Mouse (Mus musculus) kidney, embryonic 15.5 days (tissue): ENCODE measurements at regions not wholly inside any gene's neighbourhood (a gene's known extent, or its start where the extent isn't known, plus 50 kb on each side); places are given as distances from the start of the nearest gene placed in this dataset.

Experiments used
- ATAC-seq: fragments of 200-750 bp; cut with Nextera tagmentation; replicated peaks from 2 replicates; pipeline ENCODE4 v1.8.0; 2017; ENCODE audit warnings: moderate TSS enrichment; ENCODE audit not compliant: low FRiP score
- H3K27ac ChIP-seq: fragments of 300-500 bp; sonication (generic); 2 replicates; pipeline ENCODE4 v1.5.1; 2015; ENCODE audit warnings: mild to moderate bottlenecking, inconsistent platforms
- H3K27me3 ChIP-seq: fragments of 300-500 bp; sonication (generic); 2 replicates; pipeline ENCODE4 v1.6.1; 2015; ENCODE audit warnings: inconsistent platforms
- H3K36me3 ChIP-seq: fragments of 300-500 bp; sonication (generic); 2 replicates; pipeline ENCODE4 v1.6.1; 2015; ENCODE audit warnings: inconsistent platforms
- H3K4me1 ChIP-seq: fragments of 300-500 bp; sonication (generic); 2 replicates; pipeline ENCODE4 v1.6.1; 2015; ENCODE audit warnings: inconsistent platforms
- H3K4me2 ChIP-seq: fragments of 300-500 bp; sonication (generic); 2 replicates; pipeline ENCODE4 v1.6.1; 2015; ENCODE audit warnings: moderate library complexity, mild to moderate bottlenecking, inconsistent platforms
- H3K4me3 ChIP-seq: fragments of 300-500 bp; sonication (generic); replicated peaks from 2 replicates; pipeline ENCODE4 v1.5.1; 2015; ENCODE audit warnings: mild to moderate bottlenecking, inconsistent platforms
- H3K9ac ChIP-seq: fragments of 300-500 bp; sonication (generic); 2 replicates; pipeline ENCODE4 v1.6.1; 2015; ENCODE audit warnings: mild to moderate bottlenecking, inconsistent platforms
- H3K9me3 ChIP-seq: fragments of 300-500 bp; sonication (generic); replicated peaks from 2 replicates; pipeline ENCODE4 v1.6.1; 2016; ENCODE audit warnings: inconsistent platforms
- WGBS: fragments of 180-500 bp; shearing (Covaris S2); methylation state at CpG from one replicate; pipeline ENCODE4 v1.1.7; 2015; ENCODE audit warnings: mixed read lengths; 5-methylcytosine and 5-hydroxymethylcytosine counted together

- Histone ChIP-seq H3K4me3 (no peak overlapping the region), H3K9me3 (no peaks in the 10 kb centered on the region), H3K27me3 (no peaks in the 10 kb centered on the region), H3K4me2 (no peak overlapping the region), H3K9ac (no peak overlapping the region), H3K27ac (peak overlapping the region; percentile 24; the same call in 1 of the 2 replicates), H3K4me1 (0 out of 2 replicates have a peak, but pooled peaks cover 3% of the 10 kb centered on the region), H3K36me3 (no peaks in the 10 kb centered on the region)
- WGBS, result 67% methylated on average over 9 of the region's 9 CpGs
- ATAC-seq, result no peak
Measured at GRCm38 (mm10) chr8:126797571-126798334, 147.9 kb downstream of the Tomm20 start.

- Histone ChIP-seq H3K4me1 (peaks cover 15% of the 10 kb centered on the region), H3K27me3 (no peaks in the 10 kb centered on the region), H3K4me2 (no peak overlapping the region), H3K9ac (no peak overlapping the region), H3K27ac (no peak overlapping the region), H3K4me3 (no peak overlapping the region), H3K36me3 (no peaks in the 10 kb centered on the region), H3K9me3 (no peaks in the 10 kb centered on the region)
- no peak for ATAC-seq
- 69% methylated on average over 3 of the region's 3 CpGs for WGBS
Measured at GRCm38 (mm10) chr8:126793657-126794056, 152.0 kb downstream of the Tomm20 start.

GRCm38 (mm10) chr8:126791069-126791468, 154.6 kb downstream of the Tomm20 start:
- 0 out of 2 replicates have a peak, but pooled peaks cover 1% of the 10 kb centered on the region for H3K9me3 ChIP-seq
- ATAC-seq, result no peak
- no peaks in the 10 kb centered on the region for H3K27me3 ChIP-seq
- H3K36me3 ChIP-seq, result no peaks in the 10 kb centered on the region
- no peak overlapping the region for H3K4me2 ChIP-seq
- WGBS, result 59% methylated on average over 4 of the region's 4 CpGs
- H3K27ac ChIP-seq, result no peak overlapping the region
- H3K4me3 ChIP-seq, result no peak overlapping the region
- no peak overlapping the region for H3K9ac ChIP-seq
- peaks cover 23% of the 10 kb centered on the region for H3K4me1 ChIP-seq

GRCm38 (mm10) chr8:126790214-126790613, 155.4 kb downstream of the Tomm20 start:
- Histone ChIP-seq H3K9me3 (0 out of 2 replicates have a peak, but pooled peaks cover 7% of the 10 kb centered on the region), H3K4me2 (no peak overlapping the region), H3K27me3 (no peaks in the 10 kb centered on the region), H3K27ac (no peak overlapping the region), H3K4me1 (peaks cover 23% of the 10 kb centered on the region), H3K36me3 (no peaks in the 10 kb centered on the region), H3K4me3 (no peak overlapping the region), H3K9ac (no peak overlapping the region)
- ATAC-seq, result no peak
- 89% methylated on average over 9 of the region's 9 CpGs for WGBS

- 14% methylated on average over 4 of the region's 4 CpGs for WGBS
Measured at GRCm38 (mm10) chr8:126789076-126789475, 156.6 kb downstream of the Tomm20 start.

GRCm38 (mm10) chr8:126788669-126789068, 157.0 kb downstream of the Tomm20 start:
- no peak overlapping the region for H3K4me3 ChIP-seq
- 0 out of 2 replicates have a peak, but pooled peaks cover 7% of the 10 kb centered on the region for H3K9me3 ChIP-seq
- no peaks in the 10 kb centered on the region for H3K27me3 ChIP-seq
- H3K27ac ChIP-seq, result peak overlapping the region; percentile 86
- peaks cover 25% of the 10 kb centered on the region for H3K4me1 ChIP-seq
- ATAC-seq, result peak; percentile 69
- no peak overlapping the region for H3K9ac ChIP-seq
- WGBS, result 12% methylated on average over 4 of the region's 4 CpGs
- no peaks in the 10 kb centered on the region for H3K36me3 ChIP-seq
- no peak overlapping the region for H3K4me2 ChIP-seq

More at GRCm38 (mm10) chr8:126789076-126789475, 156.6 kb downstream of the Tomm20 start:
- Histone ChIP-seq H3K4me3 (no peak overlapping the region), H3K36me3 (no peaks in the 10 kb centered on the region), H3K9ac (no peak overlapping the region), H3K27ac (peak overlapping the region; percentile 86), H3K27me3 (no peaks in the 10 kb centered on the region), H3K4me2 (no peak overlapping the region), H3K4me1 (peaks cover 23% of the 10 kb centered on the region), H3K9me3 (0 out of 2 replicates have a peak, but pooled peaks cover 7% of the 10 kb centered on the region)
- ATAC-seq, result no peak

- no peak overlapping the region for H3K27ac ChIP-seq
- H3K9ac ChIP-seq, result no peak overlapping the region
- no peak overlapping the region for H3K4me3 ChIP-seq
- H3K4me2 ChIP-seq, result no peak overlapping the region
- no peak for ATAC-seq
- 0 out of 2 replicates have a peak, but pooled peaks cover 7% of the 10 kb centered on the region for H3K9me3 ChIP-seq
- 66% methylated on average over 8 of the region's 8 CpGs for WGBS
- H3K4me1 ChIP-seq, result peaks cover 25% of the 10 kb centered on the region
- H3K36me3 ChIP-seq, result no peaks in the 10 kb centered on the region
- H3K27me3 ChIP-seq, result no peaks in the 10 kb centered on the region
Measured at GRCm38 (mm10) chr8:126787398-126787797, 158.2 kb downstream of the Tomm20 start.

- H3K27ac ChIP-seq, result no peak overlapping the region
- H3K9ac ChIP-seq, result no peak overlapping the region
- peaks cover 25% of the 10 kb centered on the region for H3K4me1 ChIP-seq
- 71% methylated on average over 3 of the region's 3 CpGs for WGBS
- H3K9me3 ChIP-seq, result 0 out of 2 replicates have a peak, but pooled peaks cover 7% of the 10 kb centered on the region
- H3K36me3 ChIP-seq, result no peaks in the 10 kb centered on the region
- H3K27me3 ChIP-seq, result no peaks in the 10 kb centered on the region
- ATAC-seq, result no peak
- no peak overlapping the region for H3K4me2 ChIP-seq
- H3K4me3 ChIP-seq, result no peak overlapping the region
Measured at GRCm38 (mm10) chr8:126785211-126785610, 160.4 kb downstream of the Tomm20 start.

GRCm38 (mm10) chr8:126784604-126785003, 161.0 kb downstream of the Tomm20 start:
- H3K9ac ChIP-seq, result no peak overlapping the region
- H3K4me3 ChIP-seq, result no peak overlapping the region
- peaks cover 21% of the 10 kb centered on the region for H3K4me1 ChIP-seq
- H3K36me3 ChIP-seq, result no peaks in the 10 kb centered on the region
- H3K9me3 ChIP-seq, result 0 out of 2 replicates have a peak, but pooled peaks cover 7% of the 10 kb centered on the region
- no peak overlapping the region for H3K4me2 ChIP-seq
- H3K27ac ChIP-seq, result no peak overlapping the region
- H3K27me3 ChIP-seq, result no peaks in the 10 kb centered on the region
- WGBS, result 85% methylated on average over 4 of the region's 4 CpGs
- no peak for ATAC-seq

GRCm38 (mm10) chr8:126783703-126784440, 161.8 kb downstream of the Tomm20 start:
- Histone ChIP-seq H3K9me3 (0 out of 2 replicates have a peak, but pooled peaks cover 7% of the 10 kb centered on the region), H3K4me2 (no peak overlapping the region), H3K27me3 (no peaks in the 10 kb centered on the region), H3K9ac (no peak overlapping the region), H3K27ac (no peak overlapping the region), H3K4me3 (no peak overlapping the region), H3K4me1 (peaks cover 18% of the 10 kb centered on the region), H3K36me3 (no peaks in the 10 kb centered on the region)
- 79% methylated on average over 12 of the region's 12 CpGs for WGBS
- no peak for ATAC-seq

- Histone ChIP-seq H3K4me2 (no peak overlapping the region), H3K36me3 (no peaks in the 10 kb centered on the region), H3K9ac (no peak overlapping the region), H3K9me3 (no peaks in the 10 kb centered on the region), H3K27me3 (no peaks in the 10 kb centered on the region), H3K27ac (no peak overlapping the region), H3K4me1 (peaks cover 10% of the 10 kb centered on the region; the same call in 1 of the 2 replicates), H3K4me3 (no peak overlapping the region)
- no peak for ATAC-seq
- 89% methylated on average over 7 of the region's 7 CpGs for WGBS
Measured at GRCm38 (mm10) chr8:126778673-126779072, 167.0 kb downstream of the Tomm20 start.

GRCm38 (mm10) chr8:126778131-126778530, 167.5 kb downstream of the Tomm20 start:
- 92% methylated on average over 7 of the region's 7 CpGs for WGBS
- ATAC-seq, result no peak
- no peaks in the 10 kb centered on the region for H3K27me3 ChIP-seq
- no peak overlapping the region for H3K27ac ChIP-seq
- no peak overlapping the region for H3K4me2 ChIP-seq
- H3K36me3 ChIP-seq, result no peaks in the 10 kb centered on the region
- H3K4me1 ChIP-seq, result peaks cover 10% of the 10 kb centered on the region; the same call in 1 of the 2 replicates
- no peaks in the 10 kb centered on the region for H3K9me3 ChIP-seq
- no peak overlapping the region for H3K9ac ChIP-seq
- H3K4me3 ChIP-seq, result no peak overlapping the region
